Mouse (Mus musculus): ENCODE results near the gene Olfr281.
A peak's percentile ranks its signal among the peaks of the same experiment; 100 is the strongest.
"Not testable (repeated sequence)": the region's sequence is repeated elsewhere in the genome, so short reads cannot be mapped to it uniquely, and the experiment has no call there.

The Olfr281 gene

GRCm38 (mm10) chr15:98452288-98452687 lies at the start of gene Olfr281:
Gene Olfr281 (plus strand): TSS chr15:98452588.
- no peak for DNase-seq (ENCODE audit: inconsistent age in 2 of 2, low spot score in 1 of 2)

- peak in 1 of 2 experiments; percentile 50 for DNase-seq (ENCODE audit: inconsistent age in 2 of 2, low spot score in 1 of 2)
Measured at GRCm38 (mm10) chr15:98408406-98409060, 43.9 kb upstream of the Olfr281 start.

GRCm38 (mm10) chr15:98409635-98410034 lies 42.8 kb upstream of the Olfr281 start:
- no peak for DNase-seq (ENCODE audit: inconsistent age in 2 of 2, low spot score in 1 of 2)

- no peak for DNase-seq (ENCODE audit: inconsistent age in 2 of 2, low spot score in 1 of 2)
Measured at GRCm38 (mm10) chr15:98410249-98410648, 42.1 kb upstream of the Olfr281 start.

GRCm38 (mm10) chr15:98415996-98416395 lies 36.4 kb upstream of the Olfr281 start:
- no peak for DNase-seq (ENCODE audit: inconsistent age in 2 of 2, low spot score in 1 of 2)

- not testable (repeated sequence) for DNase-seq (ENCODE audit: inconsistent age in 2 of 2, low spot score in 1 of 2)
Measured at GRCm38 (mm10) chr15:98416802-98417201, 35.6 kb upstream of the Olfr281 start.

GRCm38 (mm10) chr15:98417285-98417684 lies 35.1 kb upstream of the Olfr281 start:
- DNase-seq (ENCODE audit: inconsistent age in 2 of 2, low spot score in 1 of 2) = not testable (repeated sequence)

GRCm38 (mm10) chr15:98418096-98418495 lies 34.3 kb upstream of the Olfr281 start:
- DNase-seq (ENCODE audit: inconsistent age in 2 of 2, low spot score in 1 of 2) = no peak

GRCm38 (mm10) chr15:98420897-98421296 lies 31.5 kb upstream of the Olfr281 start:
- no peak for DNase-seq (ENCODE audit: inconsistent age in 2 of 2, low spot score in 1 of 2)

- no peak for DNase-seq (ENCODE audit: inconsistent age in 2 of 2, low spot score in 1 of 2)
Measured at GRCm38 (mm10) chr15:98424326-98424725, 28.1 kb upstream of the Olfr281 start.

- DNase-seq (ENCODE audit: inconsistent age in 2 of 2, low spot score in 1 of 2) = no peak
Measured at GRCm38 (mm10) chr15:98424753-98425152, 27.6 kb upstream of the Olfr281 start.

GRCm38 (mm10) chr15:98425188-98425587 lies 27.2 kb upstream of the Olfr281 start:
- DNase-seq (ENCODE audit: inconsistent age in 2 of 2, low spot score in 1 of 2) = no peak

GRCm38 (mm10) chr15:98430925-98431324 lies 21.5 kb upstream of the Olfr281 start, which contains the start of gene Olfr282:
Gene Olfr282 (plus strand): TSS chr15:98431225.
- not testable (repeated sequence) for DNase-seq (ENCODE audit: inconsistent age in 2 of 2, low spot score in 1 of 2)

GRCm38 (mm10) chr15:98444561-98444960 lies 7.8 kb upstream of the Olfr281 start:
- DNase-seq (ENCODE audit: inconsistent age in 2 of 2, low spot score in 1 of 2) = peak in 1 of 2 experiments; percentile 73

- no peak for DNase-seq (ENCODE audit: inconsistent age in 2 of 2, low spot score in 1 of 2)
Measured at GRCm38 (mm10) chr15:98448521-98448920, 3.9 kb upstream of the Olfr281 start.

- no peak for DNase-seq (ENCODE audit: inconsistent age in 2 of 2, low spot score in 1 of 2)
Measured at GRCm38 (mm10) chr15:98469596-98469995, 17.2 kb downstream of the Olfr281 start, which contains the start of gene OR5BS1P. Gene OR5BS1P (plus strand): TSS chr15:98469896.

GRCm38 (mm10) chr15:98471539-98471938 lies 19.2 kb downstream of the Olfr281 start:
- DNase-seq (ENCODE audit: inconsistent age in 2 of 2, low spot score in 1 of 2) = no peak

- no peak for DNase-seq (ENCODE audit: inconsistent age in 2 of 2, low spot score in 1 of 2)
Measured at GRCm38 (mm10) chr15:98474958-98475357, 22.6 kb downstream of the Olfr281 start.

- DNase-seq (ENCODE audit: inconsistent age in 2 of 2, low spot score in 1 of 2) = peak; percentile 14 to 81
Measured at GRCm38 (mm10) chr15:98475382-98475781, 23.0 kb downstream of the Olfr281 start.

- DNase-seq (ENCODE audit: inconsistent age in 2 of 2, low spot score in 1 of 2) = no peak
Measured at GRCm38 (mm10) chr15:98476281-98476680, 23.9 kb downstream of the Olfr281 start.

GRCm38 (mm10) chr15:98479568-98480102 lies 27.2 kb downstream of the Olfr281 start:
- no peak for DNase-seq (ENCODE audit: inconsistent age in 2 of 2, low spot score in 1 of 2)

- DNase-seq (ENCODE audit: inconsistent age in 2 of 2, low spot score in 1 of 2) = no peak
Measured at GRCm38 (mm10) chr15:98482701-98483100, 30.3 kb downstream of the Olfr281 start, which contains the start of gene Lalba. Gene Lalba (minus strand): TSS chr15:98482721.

Data from adrenal gland, adult (tissue).